Mouse (Mus musculus) spleen, adult 2 months (tissue): ENCODE data around the gene Lrrc8c. TPM values are rescaled to one million over a fixed set of nuclear protein-coding genes. Genes with fewer than 3 reads are reported as not detected.

Experiments
- DNase-seq, 2 experiments: peaks; one replicate each; pipeline versions ENCODE4 v3.0.0 to v3.0.0-alpha.2; 2012 to 2021; ENCODE audit warnings: low spot score in 2 of 2, low read depth in 1 of 2
- H3K27ac ChIP-seq: fragments of 200-500 bp; 2 replicates; pipeline ENCODE4 v1.5.1; 2012; ENCODE audit warnings: low read length, inconsistent platforms; ENCODE audit not compliant: insufficient read depth
- H3K27me3 ChIP-seq: fragments of 200-500 bp; 2 replicates; pipeline ENCODE4 v1.6.1; 2012; ENCODE audit warnings: mild to moderate bottlenecking, moderate library complexity, low read length, inconsistent platforms; ENCODE audit not compliant: control insufficient read depth, insufficient read depth
- H3K36me3 ChIP-seq: fragments of 200-500 bp; 2 replicates; pipeline ENCODE4 v1.6.1; 2012; ENCODE audit warnings: mild to moderate bottlenecking, low read length, inconsistent platforms; ENCODE audit not compliant: control insufficient read depth, insufficient read depth
- H3K4me1 ChIP-seq: fragments of 200-500 bp; 2 replicates; pipeline ENCODE4 v1.6.1; 2011; ENCODE audit warnings: inconsistent platforms; ENCODE audit not compliant: control insufficient read depth, insufficient read depth, insufficient read length
- H3K4me3 ChIP-seq: fragments of 200-500 bp; 2 replicates; pipeline ENCODE4 v1.5.1; 2011; ENCODE audit warnings: mild to moderate bottlenecking, inconsistent platforms; ENCODE audit not compliant: insufficient read depth, insufficient read length; ENCODE audit errors: extremely low read depth
- CTCF ChIP-seq: fragments of 200-500 bp; IDR thresholded peaks from 2 replicates; pipeline ENCODE4 v1.5.1; 2011; ENCODE audit warnings: mild to moderate bottlenecking, inconsistent platforms; ENCODE audit not compliant: insufficient read depth, insufficient read length, insufficient replicate concordance; ENCODE audit errors: extremely low read depth
- POLR2A ChIP-seq: fragments of 200-500 bp; IDR thresholded peaks from 2 replicates; pipeline ENCODE4 v1.6.1; 2011; ENCODE audit warnings: low read depth, low read length, inconsistent platforms
- WGBS: fragments of 180-500 bp; shearing (Covaris S2); methylation state at CpG from one replicate; pipeline ENCODE4 v1.1.7; 2018; 5-methylcytosine and 5-hydroxymethylcytosine counted together
- polyA plus RNA-seq: library from polyadenylated mRNA; depleted of rRNA; stranded (reverse); fragments of >200 nt; gene quantifications from 2 replicates; pipeline ENCODE4 v1.2.3, GENCODE M21; 2012

The Lrrc8c gene
- polyA plus RNA-seq, 1 experiment: 33.9 TPM

- Histone ChIP-seq H3K27me3 (no peaks in the 10 kb centered on the region), H3K4me1 (no peaks in the 10 kb centered on the region), H3K36me3 (peaks cover 4% of the 10 kb centered on the region; the same call in 1 of the 2 replicates), H3K4me3 (no peak overlapping the region), H3K27ac (no peak overlapping the region)
- no peak for DNase-seq
- TF ChIP-seq POLR2A (no peak), CTCF (no peak)
- 88% methylated on average over 5 of the region's 5 CpGs for WGBS
These were observed 55.6 kb downstream of the Lrrc8c start for GRCm38 (mm10) chr5:105574835-105575234.

- no peaks in the 10 kb centered on the region for H3K27me3 ChIP-seq
- peaks cover 4% of the 10 kb centered on the region; the same call in 1 of the 2 replicates for H3K36me3 ChIP-seq
- no peak overlapping the region for H3K27ac ChIP-seq
- H3K4me3 ChIP-seq: no peak overlapping the region
- TF ChIP-seq CTCF (no peak), POLR2A (no peak)
- no peak for DNase-seq
- no peaks in the 10 kb centered on the region for H3K4me1 ChIP-seq
- 87% methylated on average over 6 of the region's 6 CpGs for WGBS
These were observed 56.7 kb downstream of the Lrrc8c start for GRCm38 (mm10) chr5:105575839-105576238.

GRCm38 (mm10) chr5:105580909-105581308 is 61.7 kb downstream of the Lrrc8c start:
- Histone ChIP-seq H3K27me3 (no peaks in the 10 kb centered on the region), H3K36me3 (peaks cover 6% of the 10 kb centered on the region), H3K4me1 (no peaks in the 10 kb centered on the region), H3K4me3 (no peak overlapping the region), H3K27ac (no peak overlapping the region)
- TF ChIP-seq CTCF (no peak), POLR2A (no peak)
- WGBS: 86% methylated on average over 10 of the region's 10 CpGs
- no peak for DNase-seq

GRCm38 (mm10) chr5:105585929-105586328 is 66.7 kb downstream of the Lrrc8c start:
- peaks cover 5% of the 10 kb centered on the region for H3K36me3 ChIP-seq
- WGBS: 78% methylated on average over 4 of the region's 4 CpGs
- DNase-seq: no peak
- peaks cover 5% of the 10 kb centered on the region for H3K4me1 ChIP-seq
- TF ChIP-seq POLR2A (no peak), CTCF (no peak)
- no peak overlapping the region for H3K4me3 ChIP-seq
- H3K27me3 ChIP-seq: no peaks in the 10 kb centered on the region
- H3K27ac ChIP-seq: no peak overlapping the region; the same call in 1 of the 2 replicates

GRCm38 (mm10) chr5:105586655-105587054 is 67.5 kb downstream of the Lrrc8c start:
- 29% methylated on average over 5 of the region's 5 CpGs for WGBS
- peaks cover 5% of the 10 kb centered on the region for H3K4me1 ChIP-seq
- no peaks in the 10 kb centered on the region for H3K27me3 ChIP-seq
- H3K36me3 ChIP-seq: peaks cover 3% of the 10 kb centered on the region; the same call in 1 of the 2 replicates
- H3K27ac ChIP-seq: no peak overlapping the region
- DNase-seq: no peak
- TF ChIP-seq POLR2A: no peak
- H3K4me3 ChIP-seq: no peak overlapping the region

GRCm38 (mm10) chr5:105587471-105587870 is 68.3 kb downstream of the Lrrc8c start:
- peaks cover 1% of the 10 kb centered on the region; the same call in 1 of the 2 replicates for H3K36me3 ChIP-seq
- no peak overlapping the region for H3K27ac ChIP-seq
- DNase-seq: no peak
- no peak for TF ChIP-seq POLR2A
- no peak for TF ChIP-seq CTCF
- 72% methylated on average over 6 of the region's 6 CpGs for WGBS
- H3K4me3 ChIP-seq: no peak overlapping the region
- H3K4me1 ChIP-seq: peaks cover 5% of the 10 kb centered on the region
- no peaks in the 10 kb centered on the region for H3K27me3 ChIP-seq

GRCm38 (mm10) chr5:105588683-105589082 is 69.5 kb downstream of the Lrrc8c start:
- DNase-seq: no peak
- Histone ChIP-seq H3K27ac (no peak overlapping the region), H3K27me3 (no peaks in the 10 kb centered on the region), H3K4me1 (peaks cover 5% of the 10 kb centered on the region), H3K4me3 (no peak overlapping the region), H3K36me3 (peaks cover 2% of the 10 kb centered on the region; the same call in 1 of the 2 replicates)
- 87% methylated on average over 4 of the region's 4 CpGs for WGBS
- TF ChIP-seq POLR2A: no peak
- no peak for TF ChIP-seq CTCF
